Mouse (Mus musculus) adrenal gland, adult 10 weeks (tissue): ENCODE data around the gene Soat2. TPM values are rescaled to one million over a fixed set of nuclear protein-coding genes. Genes with fewer than 3 reads are reported as not detected.

Source experiments
- polyA plus RNA-seq: library from polyadenylated mRNA; stranded (reverse); fragments of 350-450 nt; fragmentation: Illumina TruSeq; extraction: RNeasy Lipid Tissue Mini Kit (QIAGEN cat#74804); gene quantifications from one replicate; pipeline ENCODE4 v1.2.3, GENCODE M21; 2014; ENCODE audit warnings: low read depth, low replicate concordance

The Soat2 gene
- polyA plus RNA-seq: not detected

GRCm38 (mm10) chr15:102150301-102151135 lies at the start of gene Soat2:
Soat2 (plus strand) TSS chr15:102150526.

GRCm38 (mm10) chr15:102136129-102136758 lies 14.1 kb upstream of the Soat2 start, which contains the start of gene Spryd3:
Spryd3 (minus strand) TSS chr15:102136234.

GRCm38 (mm10) chr15:102144274-102144711 lies 6.0 kb upstream of the Soat2 start, which contains the start of gene Igfbp6:
Igfbp6 (plus strand) TSS chr15:102144362.

GRCm38 (mm10) chr15:102202971-102203834 lies 52.9 kb downstream of the Soat2 start, which contains the start of gene Zfp740:
Zfp740 (plus strand) TSS chr15:102203249.

GRCm38 (mm10) chr15:102204674-102205505 lies 54.6 kb downstream of the Soat2 start, which contains the start of gene Csad:
Csad (minus strand) TSS chr15:102204724.

Other genes with a start within 250 kb of the Soat2 start
- not detected for gene Krt4, start 225.8 kb upstream of the Soat2 start, polyA plus RNA-seq
- not detected for gene Krt79, start 210.2 kb upstream of the Soat2 start, polyA plus RNA-seq
- not detected for gene Krt78, start 196.2 kb upstream of the Soat2 start, polyA plus RNA-seq
- not detected for gene Krt8, start 146.0 kb upstream of the Soat2 start, polyA plus RNA-seq
- not detected for gene Krt18, start 122.3 kb upstream of the Soat2 start, polyA plus RNA-seq
- gene Eif4b, start 76.8 kb upstream of the Soat2 start, polyA plus RNA-seq: 196 TPM
- gene Tns2, start 50.1 kb upstream of the Soat2 start, polyA plus RNA-seq: 31.5 TPM
- gene Spryd3, start 14.3 kb upstream of the Soat2 start, polyA plus RNA-seq: 1.4 TPM
- not detected for gene Igfbp6, start 6.2 kb upstream of the Soat2 start, polyA plus RNA-seq
- gene Zfp740, start 52.7 kb downstream of the Soat2 start, polyA plus RNA-seq: 34.7 TPM
- gene Csad, start 54.2 kb downstream of the Soat2 start, polyA plus RNA-seq: 32.6 TPM
- gene Itgb7, start 81.4 kb downstream of the Soat2 start, polyA plus RNA-seq: not detected
- 9.1 TPM for gene Rarg, start 107.0 kb downstream of the Soat2 start, polyA plus RNA-seq
- 0.35 TPM for gene Gm9918, start 120.0 kb downstream of the Soat2 start, polyA plus RNA-seq
- gene Mfsd5, start 128.9 kb downstream of the Soat2 start, polyA plus RNA-seq: 1.9 TPM
- gene Espl1, start 145.7 kb downstream of the Soat2 start, polyA plus RNA-seq: not detected
- gene Pfdn5, start 175.6 kb downstream of the Soat2 start, polyA plus RNA-seq: 69.6 TPM
- 8.9 TPM for gene Myg1, start 181.2 kb downstream of the Soat2 start, polyA plus RNA-seq
- 2.6 TPM for gene Aaas, start 200.2 kb downstream of the Soat2 start, polyA plus RNA-seq
- not detected for gene Sp7, start 216.7 kb downstream of the Soat2 start, polyA plus RNA-seq